Mouse (Mus musculus) thymus, adult 2 months (tissue): ENCODE results near the gene Tnrc6b. TPM values are rescaled to one million over a fixed set of nuclear protein-coding genes. Genes with fewer than 3 reads are reported as not detected.

Experiments
- DNase-seq: peaks from one replicate; pipeline ENCODE4 v3.0.0; 2021
- H3K27ac ChIP-seq: fragments of 200-500 bp; 2 replicates; pipeline ENCODE4 v1.5.1; 2012; ENCODE audit warnings: low read length, control low read depth; ENCODE audit not compliant: control insufficient read depth, insufficient read depth
- H3K27me3 ChIP-seq: fragments of 200-500 bp; 2 replicates; pipeline ENCODE4 v1.6.1; 2012; ENCODE audit warnings: mild to moderate bottlenecking, low read length, moderate library complexity, mixed read lengths; ENCODE audit not compliant: control insufficient read depth, insufficient read depth
- H3K36me3 ChIP-seq: fragments of 200-500 bp; 2 replicates; pipeline ENCODE4 v1.6.1; 2012; ENCODE audit warnings: mild to moderate bottlenecking, low read length, moderate library complexity; ENCODE audit not compliant: control insufficient read depth, insufficient read depth
- H3K4me1 ChIP-seq: fragments of 200-500 bp; replicated peaks from 2 replicates; pipeline ENCODE4 v1.6.1; 2012; ENCODE audit warnings: low read length; ENCODE audit not compliant: control insufficient read depth, insufficient read depth
- H3K4me3 ChIP-seq: fragments of 200-500 bp; 2 replicates; pipeline ENCODE4 v1.5.1; 2012; ENCODE audit warnings: mild to moderate bottlenecking, low read length, control low read depth, moderate library complexity; ENCODE audit not compliant: control insufficient read depth, insufficient read depth
- CTCF ChIP-seq: fragments of 200-500 bp; IDR thresholded peaks from 2 replicates; pipeline ENCODE4 v1.5.1; 2012; ENCODE audit warnings: mild to moderate bottlenecking, control low read depth, low read length, moderate library complexity, borderline replicate concordance; ENCODE audit not compliant: control insufficient read depth, poor library complexity, insufficient read depth; ENCODE audit errors: extremely low read depth
- POLR2A ChIP-seq: fragments of 200-500 bp; IDR thresholded peaks from 2 replicates; pipeline ENCODE4 v1.6.1; 2012; ENCODE audit warnings: mild to moderate bottlenecking, low read length, control low read depth, moderate library complexity; ENCODE audit not compliant: control insufficient read depth, poor library complexity, insufficient read depth; ENCODE audit errors: extremely low read depth
- WGBS: fragments of 180-500 bp; shearing (Covaris S2); methylation state at CpG from one replicate; pipeline ENCODE4 v1.1.7; 2018; 5-methylcytosine and 5-hydroxymethylcytosine counted together
- polyA plus RNA-seq: library from polyadenylated mRNA; depleted of rRNA; stranded (reverse); fragments of >200 nt; gene quantifications from 2 replicates; pipeline ENCODE4 v1.2.3, GENCODE M21; 2012

Tnrc6b gene
- polyA plus RNA-seq, 1 experiment: 57.9 TPM

GRCm38 (mm10) chr15:80822276-80822675 lies 111.2 kb downstream of the Tnrc6b start:
- DNase-seq: no peak
- Histone ChIP-seq H3K27ac (no peak overlapping the region), H3K27me3 (no peaks in the 10 kb centered on the region), H3K4me1 (no peaks in the 10 kb centered on the region), H3K36me3 (no peaks in the 10 kb centered on the region), H3K4me3 (no peak overlapping the region)
- TF ChIP-seq POLR2A (no peak), CTCF (no peak)
- WGBS: 14% methylated on average over 1 of the region's 1 CpGs

GRCm38 (mm10) chr15:80831170-80831569 lies 120.1 kb downstream of the Tnrc6b start:
- H3K27ac ChIP-seq: no peak overlapping the region
- no peaks in the 10 kb centered on the region for H3K27me3 ChIP-seq
- no peak for DNase-seq
- WGBS: 83% methylated on average over 3 of the region's 3 CpGs
- H3K4me1 ChIP-seq: peaks cover 3% of the 10 kb centered on the region; the same call in 1 of the 2 replicates
- no peak overlapping the region for H3K4me3 ChIP-seq
- no peaks in the 10 kb centered on the region for H3K36me3 ChIP-seq
- TF ChIP-seq CTCF (no peak), POLR2A (no peak)

DNA sequence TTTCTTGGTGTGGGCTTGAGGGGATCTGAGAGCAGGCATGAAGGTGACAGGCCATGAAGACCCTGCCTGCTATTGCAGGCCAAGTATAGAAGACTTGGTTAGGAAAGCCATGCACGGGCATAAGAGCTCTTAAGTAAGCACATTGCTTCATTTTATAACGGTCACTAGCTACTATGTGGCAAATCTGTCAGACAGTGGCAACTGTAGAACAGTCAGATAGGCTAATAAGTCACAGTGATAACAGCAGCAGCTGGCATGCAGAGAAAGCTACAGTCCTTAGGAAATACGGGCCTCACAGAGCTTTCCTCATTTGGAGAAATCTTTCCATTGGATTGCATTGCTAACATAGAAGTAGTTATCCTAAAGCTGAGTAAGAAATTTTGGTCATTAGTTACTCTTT lies 121.7 kb downstream of the Tnrc6b start:
- Histone ChIP-seq H3K4me3 (no peak overlapping the region), H3K27me3 (no peaks in the 10 kb centered on the region), H3K27ac (no peak overlapping the region), H3K36me3 (no peaks in the 10 kb centered on the region), H3K4me1 (peaks cover 3% of the 10 kb centered on the region; the same call in 1 of the 2 replicates)
- TF ChIP-seq CTCF (no peak), POLR2A (no peak)
- DNase-seq: no peak
- 92% methylated on average over 3 of the region's 3 CpGs for WGBS

GRCm38 (mm10) chr15:80836246-80836645 lies 125.1 kb downstream of the Tnrc6b start:
- no peak for DNase-seq
- Histone ChIP-seq H3K36me3 (no peaks in the 10 kb centered on the region), H3K27me3 (no peaks in the 10 kb centered on the region), H3K27ac (no peak overlapping the region), H3K4me1 (peaks cover 7% of the 10 kb centered on the region), H3K4me3 (no peak overlapping the region)
- TF ChIP-seq CTCF (no peak), POLR2A (no peak)
- 72% methylated on average over 3 of the region's 3 CpGs for WGBS

- no peak for TF ChIP-seq CTCF
- TF ChIP-seq POLR2A: no peak
- Histone ChIP-seq H3K4me3 (no peak overlapping the region), H3K36me3 (no peaks in the 10 kb centered on the region), H3K27me3 (no peaks in the 10 kb centered on the region), H3K4me1 (peaks cover 7% of the 10 kb centered on the region), H3K27ac (no peak overlapping the region)
- 89% methylated on average over 4 of the region's 4 CpGs for WGBS
- DNase-seq: no peak
Observed at GRCm38 (mm10) chr15:80838836-80839235, 127.7 kb downstream of the Tnrc6b start.

DNA sequence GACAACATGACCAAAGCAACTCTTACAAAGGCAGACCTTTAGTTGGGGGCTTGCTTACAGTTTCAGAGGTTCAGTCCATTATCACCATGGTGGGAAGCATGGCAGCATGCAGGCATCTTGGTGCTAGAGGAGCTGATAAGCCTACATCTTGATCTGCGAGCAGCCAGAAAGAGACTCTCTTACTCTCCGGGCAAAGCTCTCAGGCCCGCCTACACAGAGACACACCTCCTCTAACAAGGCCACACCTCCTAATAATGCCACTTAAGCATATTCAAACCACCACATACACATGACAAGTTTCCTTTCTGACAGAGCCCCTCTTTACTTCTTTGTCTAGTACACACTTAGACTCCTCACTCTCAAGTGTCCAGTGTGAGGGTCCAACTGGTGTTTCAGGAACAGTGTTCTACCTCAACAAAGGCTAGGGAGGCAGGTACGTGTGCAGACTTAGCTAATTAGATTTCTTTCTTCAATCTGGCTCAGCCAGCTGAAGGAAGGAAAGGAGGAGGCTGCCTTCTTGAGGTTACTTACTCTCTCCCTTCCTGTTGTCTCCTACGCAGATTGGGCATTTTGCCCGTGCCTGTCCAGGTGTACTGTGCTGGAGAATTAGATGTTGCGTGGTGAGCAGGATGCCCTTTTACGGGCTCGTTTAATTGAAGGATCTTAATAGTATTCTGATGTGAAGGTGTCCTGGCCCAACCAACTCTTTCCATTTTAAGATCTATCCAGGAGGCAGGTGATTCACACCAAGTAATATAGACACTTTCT lies 128.7 kb downstream of the Tnrc6b start:
- H3K4me3 ChIP-seq: no peak overlapping the region
- H3K27me3 ChIP-seq: no peaks in the 10 kb centered on the region
- DNase-seq: no peak
- no peak overlapping the region for H3K27ac ChIP-seq
- H3K36me3 ChIP-seq: no peaks in the 10 kb centered on the region
- no peak for TF ChIP-seq CTCF
- TF ChIP-seq POLR2A: no peak
- WGBS: 66% methylated on average over 9 of the region's 9 CpGs
- peaks cover 7% of the 10 kb centered on the region for H3K4me1 ChIP-seq
